Mouse (Mus musculus) MEL (cell line): ENCODE measurements around the gene Dnajb1. TPM values are rescaled to one million over a fixed set of nuclear protein-coding genes. Genes with fewer than 3 reads are reported as not detected.

Experiments
- DNase-seq: peaks from one replicate; pipeline ENCODE4 v3.0.0; 2011; ENCODE audit warnings: low read depth, low spot score
- H3K27ac ChIP-seq: 2 replicates; pipeline ENCODE4 v1.5.1; 2012; ENCODE audit warnings: low read depth, mild to moderate bottlenecking, control low read depth, low read length, moderate library complexity; ENCODE audit not compliant: control insufficient read depth
- H3K27me3 ChIP-seq, 2 experiments: fragments of 150-350 bp in 1 of 2; sonication (generic) in 1 of 2; 2 replicates each; pipeline ENCODE4 v1.6.1; 2012; ENCODE audit warnings: low read length in 2 of 2, mild to moderate bottlenecking in 2 of 2, improper control_type of control experiment in 1 of 2, moderate library complexity in 1 of 2; ENCODE audit not compliant: insufficient read depth in 2 of 2, control insufficient read depth in 1 of 2
- H3K36me3 ChIP-seq, 2 experiments: 2 replicates each; pipeline ENCODE4 v1.6.1; 2012 to 2014; ENCODE audit warnings: low read length in 2 of 2, improper control_type of control experiment in 1 of 2, inconsistent platforms in 1 of 2, mild to moderate bottlenecking in 1 of 2; ENCODE audit not compliant: insufficient read depth in 2 of 2, control insufficient read depth in 1 of 2
- H3K4me1 ChIP-seq, 2 experiments: fragments of 150-350 bp in 1 of 2; sonication (generic) in 1 of 2; 2 replicates each; pipeline ENCODE4 v1.6.1; 2012; ENCODE audit warnings: low read length in 2 of 2, improper control_type of control experiment in 1 of 2, mild to moderate bottlenecking in 1 of 2; ENCODE audit not compliant: insufficient read depth in 2 of 2, control insufficient read depth in 1 of 2
- H3K4me3 ChIP-seq, 2 experiments: fragments of 150-350 bp in 1 of 2; sonication (generic) in 1 of 2; 2 replicates each; pipeline ENCODE4 v1.5.1; 2012; ENCODE audit warnings: low read depth in 2 of 2, low read length in 2 of 2, mild to moderate bottlenecking in 2 of 2, moderate library complexity in 2 of 2, control low read depth in 1 of 2, improper control_type of control experiment in 1 of 2; ENCODE audit not compliant: control insufficient read depth in 1 of 2, insufficient read depth in 1 of 2
- H3K79me2 ChIP-seq: 2 replicates; pipeline ENCODE4 v1.6.1; 2012; ENCODE audit warnings: mild to moderate bottlenecking, low read length, moderate library complexity; ENCODE audit not compliant: control insufficient read depth, poor library complexity, insufficient read depth
- H3K9ac ChIP-seq: 2 replicates; pipeline ENCODE4 v1.6.1; 2012; ENCODE audit warnings: low read depth, mild to moderate bottlenecking, control low read depth, low read length, moderate library complexity; ENCODE audit not compliant: control insufficient read depth, poor library complexity, severe bottlenecking
- H3K9me3 ChIP-seq: fragments of 150-350 bp; sonication (generic); replicated peaks from 2 replicates; pipeline ENCODE4 v1.6.1; 2012; ENCODE audit warnings: mild to moderate bottlenecking, low read length, improper control_type of control experiment, moderate library complexity; ENCODE audit not compliant: insufficient read depth
- BHLHE40 ChIP-seq: IDR thresholded peaks from 2 replicates; pipeline ENCODE4 v1.6.1; 2012; ENCODE audit warnings: low read depth, mild to moderate bottlenecking, inconsistent platforms, low read length, improper control_type of control experiment, borderline replicate concordance
- CHD1 ChIP-seq: IDR thresholded peaks from 2 replicates; pipeline ENCODE4 v1.6.1; 2012; ENCODE audit warnings: low read depth, mild to moderate bottlenecking, inconsistent platforms, low read length, improper control_type of control experiment
- CHD2 ChIP-seq: IDR thresholded peaks from 2 replicates; pipeline ENCODE4 v1.6.1; 2011; ENCODE audit warnings: low read length, improper control_type of control experiment
- CTCF ChIP-seq, 3 experiments: IDR thresholded peaks in 2 of 3; conservative IDR thresholded peaks in 1 of 3; 2 replicates each; pipeline ENCODE4 v1.5.1; 2011 to 2012; ENCODE audit warnings: low read length in 3 of 3, low read depth in 2 of 3, mild to moderate bottlenecking in 2 of 3, improper control_type of control experiment in 1 of 3, inconsistent platforms in 1 of 3, mixed read lengths in 1 of 3, moderate library complexity in 1 of 3; ENCODE audit not compliant: control insufficient read depth in 1 of 3, insufficient read depth in 1 of 3, poor library complexity in 1 of 3, severe bottlenecking in 1 of 3
- GATA1 ChIP-seq: IDR thresholded peaks from 2 replicates; pipeline ENCODE4 v1.6.1; 2011; ENCODE audit warnings: low read depth, low read length, improper control_type of control experiment
- HCFC1 ChIP-seq: IDR thresholded peaks from 2 replicates; pipeline ENCODE4 v1.6.1; 2012; ENCODE audit warnings: low read depth, mild to moderate bottlenecking, inconsistent platforms, low read length, improper control_type of control experiment, moderate library complexity
- JUND ChIP-seq: IDR thresholded peaks from 2 replicates; pipeline ENCODE4 v1.6.1; 2011; ENCODE audit warnings: low read depth, mild to moderate bottlenecking, improper control_type of control experiment, low read length
- MAFK ChIP-seq: IDR thresholded peaks from 2 replicates; pipeline ENCODE4 v1.6.1; 2011; ENCODE audit warnings: low read depth, mild to moderate bottlenecking, low read length, improper control_type of control experiment, borderline replicate concordance
- MAX ChIP-seq: IDR thresholded peaks from 2 replicates; pipeline ENCODE4 v1.6.1; 2011; ENCODE audit warnings: low read length, improper control_type of control experiment
- MEF2A ChIP-seq: IDR thresholded peaks from 2 replicates; pipeline ENCODE4 v1.6.1; 2014; ENCODE audit warnings: low read depth, mild to moderate bottlenecking, inconsistent platforms, low read length, improper control_type of control experiment; ENCODE audit not compliant: poor library complexity, insufficient replicate concordance, severe bottlenecking; ENCODE audit errors: extremely low read depth
- NELFE ChIP-seq: IDR thresholded peaks from 2 replicates; pipeline ENCODE4 v1.6.1; 2011; ENCODE audit warnings: low read depth, low read length, improper control_type of control experiment
- NRF1 ChIP-seq: IDR thresholded peaks from 2 replicates; pipeline ENCODE4 v1.6.1; 2014; ENCODE audit warnings: low read depth, mild to moderate bottlenecking, inconsistent platforms, low read length, improper control_type of control experiment, moderate library complexity; ENCODE audit not compliant: poor library complexity, insufficient read depth, severe bottlenecking
- POLR2A ChIP-seq, 2 experiments: IDR thresholded peaks; 2 replicates each; pipeline ENCODE4 v1.6.1; 2011 to 2012; ENCODE audit warnings: low read length in 2 of 2, mild to moderate bottlenecking in 2 of 2, control low read depth in 1 of 2, improper control_type of control experiment in 1 of 2, low read depth in 1 of 2, moderate library complexity in 1 of 2; ENCODE audit not compliant: control insufficient read depth in 1 of 2, insufficient read depth in 1 of 2, poor library complexity in 1 of 2
- POLR2AphosphoS2 ChIP-seq: IDR thresholded peaks from 2 replicates; pipeline ENCODE4 v1.6.1; 2011; ENCODE audit warnings: low read length, improper control_type of control experiment
- RAD21 ChIP-seq: IDR thresholded peaks from 2 replicates; pipeline ENCODE4 v1.6.1; 2011; ENCODE audit warnings: mild to moderate bottlenecking, low read depth, low read length, improper control_type of control experiment
- RCOR1 ChIP-seq: IDR thresholded peaks from 2 replicates; pipeline ENCODE4 v1.6.1; 2012; ENCODE audit warnings: low read depth, mild to moderate bottlenecking, inconsistent platforms, low read length, improper control_type of control experiment
- SIN3A ChIP-seq: IDR thresholded peaks from 2 replicates; pipeline ENCODE4 v1.6.1; 2012; ENCODE audit warnings: low read length, improper control_type of control experiment, inconsistent platforms
- TBP ChIP-seq: IDR thresholded peaks from 2 replicates; pipeline ENCODE4 v1.8.0; 2011; ENCODE audit warnings: low read depth, low read length, improper control_type of control experiment
- TCF12 ChIP-seq: IDR thresholded peaks from 2 replicates; pipeline ENCODE4 v1.6.1; 2014; ENCODE audit warnings: low read depth, mild to moderate bottlenecking, inconsistent platforms, low read length, improper control_type of control experiment, moderate library complexity
- UBTF ChIP-seq: IDR thresholded peaks from 2 replicates; pipeline ENCODE4 v1.6.1; 2012; ENCODE audit warnings: low read depth, mild to moderate bottlenecking, inconsistent platforms, low read length, improper control_type of control experiment, moderate library complexity, borderline replicate concordance; ENCODE audit not compliant: insufficient read depth
- USF1 ChIP-seq: IDR thresholded peaks from 2 replicates; pipeline ENCODE4 v1.6.1; 2014; ENCODE audit warnings: low read depth, mild to moderate bottlenecking, inconsistent platforms, low read length, improper control_type of control experiment, moderate library complexity
- USF2 ChIP-seq, 2 experiments: IDR thresholded peaks; 2 replicates each; pipeline ENCODE4 v1.6.1; 2011 to 2012; ENCODE audit warnings: improper control_type of control experiment in 2 of 2, low read length in 2 of 2, borderline replicate concordance in 1 of 2, inconsistent platforms in 1 of 2, low read depth in 1 of 2, mild to moderate bottlenecking in 1 of 2; ENCODE audit not compliant: insufficient read depth in 1 of 2
- ZMIZ1 ChIP-seq: IDR thresholded peaks from 2 replicates; pipeline ENCODE4 v1.6.1; 2012; ENCODE audit warnings: low read depth, mild to moderate bottlenecking, inconsistent platforms, low read length, improper control_type of control experiment, moderate library complexity
- ZNF384 ChIP-seq: IDR thresholded peaks from 2 replicates; pipeline ENCODE4 v1.6.1; 2012; ENCODE audit warnings: low read depth, mild to moderate bottlenecking, inconsistent platforms, low read length, improper control_type of control experiment
- polyA plus RNA-seq, 2 experiments: library from polyadenylated mRNA; stranded (reverse) in 1 of 2; unstranded in 1 of 2; fragments of >175 nt in 1 of 2; fragments of >200 nt in 1 of 2; gene quantifications; 2 replicates each; pipeline versions ENCODE4 v1.2.1 to v1.2.4; 2012; ENCODE audit warnings: low replicate concordance in 2 of 2, low read depth in 1 of 2; ENCODE audit not compliant: insufficient read length in 2 of 2, insufficient read depth in 1 of 2, missing spikeins in 1 of 2
- total RNA-seq: library from RNA; depleted of rRNA; stranded (reverse); fragments of 300-350 nt; gene quantifications from 2 replicates; pipeline ENCODE4 v1.2.3, GENCODE M21; 2012

Gene Dnajb1
- total and polyA plus RNA-seq, 3 experiments, result 43.2 to 56.6 TPM; not detected in 1

DNA sequence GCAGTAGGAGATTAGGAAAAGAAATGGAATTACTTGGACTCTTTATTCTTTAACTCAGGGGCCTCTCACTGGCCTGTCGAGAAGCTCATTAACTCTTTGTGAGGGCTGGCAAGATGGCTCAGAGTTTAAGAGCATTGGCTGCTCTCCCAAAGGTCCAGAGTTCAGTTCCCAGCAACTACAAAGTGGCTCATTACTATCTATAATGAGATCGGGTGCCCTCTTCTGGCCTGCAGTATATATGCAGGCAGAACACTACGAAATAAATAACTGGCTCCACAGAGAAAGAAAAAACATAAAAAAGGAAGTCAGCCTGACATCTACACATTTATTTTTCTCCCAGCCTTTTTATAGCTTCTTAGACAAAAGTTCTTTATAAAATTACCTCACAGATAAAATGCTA lies 11.6 kb upstream of the Dnajb1 start (continued):
- peak in 2 of 3 experiments; percentile 47 to 71; a peak in 4 of 6 replicates for TF ChIP-seq CTCF (IDR thresholded peaks at IDR 0.05 in 2 of 3, conservative IDR thresholded peaks at IDR 0.05 in 1 of 3; ENCODE audit: control insufficient read depth in 1 of 3, insufficient read depth in 1 of 3, low read depth in 2 of 3, low read length in 3 of 3, poor library complexity in 1 of 3, severe bottlenecking in 1 of 3)
- no peak for TF ChIP-seq HCFC1

DNA sequence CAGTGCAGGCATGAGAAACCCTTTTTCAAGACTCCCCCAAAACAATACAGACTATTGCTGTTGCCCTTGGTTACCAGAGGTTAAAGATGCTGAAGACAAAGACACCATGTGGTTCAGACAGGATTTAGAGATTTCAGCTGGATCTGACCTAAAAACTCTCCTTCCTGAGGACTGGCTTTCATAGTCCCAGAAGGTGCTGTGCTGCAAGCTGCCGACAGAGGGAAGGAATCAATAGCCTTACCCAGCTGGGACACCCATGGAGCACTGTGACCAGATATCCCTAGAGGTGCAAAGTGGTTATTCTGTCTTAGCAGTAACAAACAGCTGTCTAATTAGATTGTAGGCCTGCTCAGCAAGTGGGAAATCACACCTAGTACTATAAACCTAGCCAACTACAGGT lies 9.8 kb upstream of the Dnajb1 start:
- H3K27ac ChIP-seq, result no peak overlapping the region

DNA sequence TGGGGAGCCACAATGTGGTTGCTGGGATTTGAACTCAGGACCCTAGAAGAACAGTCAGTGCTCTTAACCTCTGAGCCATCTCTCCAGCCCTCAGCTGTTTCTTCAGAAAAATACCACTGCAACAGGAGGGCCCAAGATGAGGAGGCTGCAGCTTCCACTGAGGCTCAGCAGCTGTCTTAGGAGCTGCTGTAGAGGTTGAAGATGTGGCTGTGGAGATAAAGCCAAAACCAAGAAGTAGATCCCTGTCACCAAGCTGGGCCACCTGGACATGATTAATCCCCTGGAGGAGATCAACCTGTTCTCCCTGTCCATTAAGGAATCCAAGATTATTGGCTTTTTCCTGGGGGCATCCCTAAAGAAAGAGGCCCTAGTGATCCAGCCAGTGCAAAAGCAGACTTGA lies 8.2 kb upstream of the Dnajb1 start:
- H3K36me3 ChIP-seq, result peaks cover 0 to 14% of the 10 kb centered on the region in 2 experiments; a peak in 2 of 4 replicates
- 0 out of 2 replicates have a peak, but pooled peaks have one; percentile 31 for TF ChIP-seq TCF12
- no peak for TF ChIP-seq MAX
- no peak for TF ChIP-seq RAD21
- TF ChIP-seq GATA1, result peak; percentile 31; the same call in 1 of the 2 replicates
- 0 out of 2 replicates have a peak, but pooled peaks have one; percentile 32 for TF ChIP-seq SIN3A
- TF ChIP-seq TBP, result peak; percentile 27; the same call in 1 of the 2 replicates
- TF ChIP-seq MAFK, result no peak
- TF ChIP-seq POLR2A (IDR thresholded peaks at IDR 0.05; ENCODE audit: control insufficient read depth in 1 of 2, insufficient read depth in 1 of 2, low read depth in 1 of 2, low read length in 2 of 2, poor library complexity in 1 of 2), result 0 out of 4 replicates have a peak, but pooled peaks of 1 of the 2 experiments have one; percentile 4
- no peak for TF ChIP-seq NELFE
- no peak for TF ChIP-seq POLR2AphosphoS2
- no peak overlapping the region for H3K4me3 ChIP-seq
- no peaks in the 10 kb centered on the region for H3K9me3 ChIP-seq
- peak; percentile 61 for DNase-seq
- no peaks in the 10 kb centered on the region; the same call in 1 of the 2 replicates for H3K79me2 ChIP-seq
- peaks cover 14 to 23% of the 10 kb centered on the region in 2 experiments for H3K4me1 ChIP-seq
- peak overlapping the region; percentile 4; the same call in 1 of the 2 replicates for H3K9ac ChIP-seq
- no peaks in the 10 kb centered on the region for H3K27me3 ChIP-seq
- H3K27ac ChIP-seq, result peak overlapping the region; percentile 62

More for the DNA sequence above, 9.8 kb upstream of the Dnajb1 start:
- Histone ChIP-seq H3K4me3 (no peak overlapping the region), H3K9ac (no peak overlapping the region), H3K4me1 (peaks cover 15 to 25% of the 10 kb centered on the region in 2 experiments), H3K36me3 (peaks cover 0 to 15% of the 10 kb centered on the region in 2 experiments; a peak in 2 of 4 replicates), H3K9me3 (no peaks in the 10 kb centered on the region), H3K27me3 (no peaks in the 10 kb centered on the region), H3K79me2 (peaks cover 9% of the 10 kb centered on the region)
- TF ChIP-seq NELFE (no peak), USF2 (IDR thresholded peaks at IDR 0.05; ENCODE audit: borderline replicate concordance in 1 of 2, insufficient read depth in 1 of 2, low read depth in 1 of 2, low read length in 2 of 2) (no peak), TCF12 (no peak), NRF1 (no peak), USF1 (no peak), CHD1 (no peak), MAX (no peak), ZMIZ1 (no peak), ZNF384 (no peak), JUND (no peak), BHLHE40 (no peak), RCOR1 (no peak), CHD2 (no peak), POLR2A (IDR thresholded peaks at IDR 0.05; ENCODE audit: control insufficient read depth in 1 of 2, insufficient read depth in 1 of 2, low read depth in 1 of 2, low read length in 2 of 2, poor library complexity in 1 of 2) (no peak), MEF2A (no peak), UBTF (no peak)
- DNase-seq, result no peak
